Mouse (Mus musculus) ovary, adult 10 weeks (tissue): Measurements from ENCODE around the gene Gm3752. TPM values are rescaled to one million over a fixed set of nuclear protein-coding genes. Genes with fewer than 3 reads are reported as not detected.

ENCODE experiments used
- polyA plus RNA-seq: library from polyadenylated mRNA; stranded (reverse); fragments of 350-450 nt; fragmentation: Illumina TruSeq; extraction: RNeasy Lipid Tissue Mini Kit (QIAGEN cat#74804); gene quantifications from one replicate; pipeline ENCODE4 v1.2.3, GENCODE M21; 2014

Gene Gm3752
- polyA plus RNA-seq = not detected

GRCm38 (mm10) chr14:7483662-7484061, at the start of gene Gm3752:
Gene Gm3752, minus strand, starts transcription at chr14:7483762.

GRCm38 (mm10) chr14:7450817-7451216, 32.7 kb downstream of the Gm3752 start, which contains the start of gene Gm3755:
Gene Gm3755, minus strand, starts transcription at chr14:7450917.

Other genes with a start within 250 kb of the Gm3752 start
- not detected for gene Gm3727, start 219.0 kb downstream of the Gm3752 start, polyA plus RNA-seq
- 0.31 TPM for gene Gm3739, start 168.7 kb downstream of the Gm3752 start, polyA plus RNA-seq
- gene Gm5797, start 151.4 kb downstream of the Gm3752 start, polyA plus RNA-seq = not detected
- not detected for gene Gm8374, start 118.6 kb downstream of the Gm3752 start, polyA plus RNA-seq
- gene Gm3755, start 32.8 kb downstream of the Gm3752 start, polyA plus RNA-seq = not detected
- gene Gm3558, start 84.8 kb upstream of the Gm3752 start, polyA plus RNA-seq = 0.54 TPM
- not detected for gene Gm10338, start 111.8 kb upstream of the Gm3752 start, polyA plus RNA-seq
- not detected for gene Gm10128, start 160.2 kb upstream of the Gm3752 start, polyA plus RNA-seq